Mouse (Mus musculus): ENCODE measurements around the gene S100g.

DNA sequence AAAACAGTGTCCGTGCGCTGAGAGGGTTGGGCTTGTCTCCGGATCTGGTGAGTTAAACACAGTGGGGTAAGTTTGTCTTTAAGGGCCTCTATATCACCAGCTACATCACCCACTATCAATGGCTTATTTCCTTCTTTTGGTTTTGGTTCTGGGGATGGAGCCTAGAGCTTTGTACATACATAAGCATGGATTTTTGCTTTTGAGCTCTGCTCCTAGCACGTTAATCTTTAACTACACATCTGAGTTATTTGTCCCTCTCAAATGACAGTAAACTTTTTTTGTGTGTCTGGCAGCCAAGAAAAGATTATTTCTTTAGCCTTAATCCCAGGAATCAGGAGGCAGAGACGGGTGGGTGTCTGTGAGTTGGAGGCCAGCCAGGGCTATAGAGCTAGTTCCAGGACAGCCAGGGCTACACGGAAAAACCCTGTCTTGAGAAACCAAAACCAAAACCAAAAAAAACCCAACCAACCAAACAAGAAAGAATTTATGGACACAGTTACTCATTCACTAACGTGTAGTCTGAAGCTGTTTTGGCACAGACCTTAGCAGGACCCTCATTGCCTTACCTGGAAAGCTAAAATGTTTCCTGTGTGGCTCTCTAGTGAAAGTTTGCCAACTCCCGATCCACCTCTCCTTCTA is 42.8 kb downstream of the S100g start:
- no peak for TF ChIP-seq CTCF (IDR thresholded peaks at IDR 0.05; ENCODE audit: low read depth)
- no peak for TF ChIP-seq EP300 (IDR thresholded peaks at IDR 0.05; ENCODE audit: low read depth)

Measured in liver, embryonic 14.5 days (tissue).